Mouse (Mus musculus): ENCODE data around the gene Stxbp1. TPM values are rescaled to one million over a fixed set of nuclear protein-coding genes. Genes with fewer than 3 reads are reported as not detected.

The Stxbp1 gene
- polyA plus RNA-seq, 1 experiment from 2014 or later: 28.7 TPM

GRCm38 (mm10) chr2:32852156-32852555 is 5.1 kb upstream of the Stxbp1 start:
- no peaks in the 10 kb centered on the region for H3K36me3 ChIP-seq (ENCODE audit: control insufficient read depth, insufficient read depth, low read length)
- 3% methylated on average over 20 of the region's 20 CpGs for WGBS
- no peak overlapping the region for H3K27ac ChIP-seq (replicated peaks in 1 of 2; ENCODE audit: control insufficient read depth in 1 of 2, insufficient read depth in 1 of 2, low read depth in 2 of 2, low read length in 2 of 2)
- H3K4me2 ChIP-seq (ENCODE audit: low read length): no peak overlapping the region
- H3K9ac ChIP-seq (ENCODE audit: low read length): no peak overlapping the region
- no peak overlapping the region for H3K4me3 ChIP-seq (ENCODE audit: control insufficient read depth in 1 of 2, insufficient read depth in 1 of 2, low read depth in 1 of 2, low read length in 2 of 2)
- no peak for ATAC-seq (ENCODE audit: insufficient number of reproducible peaks, insufficient read depth, low FRiP score, low read depth)
- H3K9me3 ChIP-seq (ENCODE audit: control insufficient read depth, low read length): no peaks in the 10 kb centered on the region
- H3K4me1 ChIP-seq (ENCODE audit: control insufficient read depth in 2 of 2, insufficient read depth in 2 of 2, low read length in 2 of 2): peaks cover 0 to 6% of the 10 kb centered on the region in 2 experiments; a peak in 1 of 4 replicates
- H3K27me3 ChIP-seq (ENCODE audit: control insufficient read depth, insufficient read depth, low read length): peaks cover 7% of the 10 kb centered on the region

DNA sequence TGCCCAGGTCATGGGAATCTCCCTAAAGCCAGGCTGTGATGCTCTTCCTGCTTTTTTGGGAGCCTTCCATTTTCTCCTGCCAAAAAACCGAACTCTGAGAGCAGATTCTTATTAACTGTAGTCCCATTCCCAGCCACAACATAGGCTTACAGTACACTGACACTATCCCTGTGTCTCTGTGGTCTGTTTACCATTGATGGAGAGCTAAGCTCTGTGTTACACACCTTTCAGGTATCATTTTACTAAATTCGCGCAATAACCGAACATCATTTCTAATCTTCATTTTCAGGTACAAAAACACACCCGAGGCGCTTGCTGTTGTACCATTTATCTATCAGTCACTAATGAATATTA is 400 bp upstream of the Stxbp1 start:
- Histone ChIP-seq H3K4me3 (ENCODE audit: control insufficient read depth in 1 of 2, insufficient read depth in 1 of 2, low read depth in 1 of 2, low read length in 2 of 2) (peak overlapping the region in 1 of 2 experiments; percentile 55; a peak in 1 of 4 replicates), H3K9ac (ENCODE audit: low read length) (no peak overlapping the region), H3K4me2 (ENCODE audit: low read length) (peak overlapping the region; percentile 64), H3K9me3 (ENCODE audit: control insufficient read depth, low read length) (no peaks in the 10 kb centered on the region), H3K36me3 (ENCODE audit: control insufficient read depth, insufficient read depth, low read length) (no peaks in the 10 kb centered on the region), H3K4me1 (ENCODE audit: control insufficient read depth in 2 of 2, insufficient read depth in 2 of 2, low read length in 2 of 2) (peaks cover 4 to 24% of the 10 kb centered on the region in 2 experiments; a peak in 3 of 4 replicates), H3K27me3 (ENCODE audit: control insufficient read depth, insufficient read depth, low read length) (peaks cover 7% of the 10 kb centered on the region), H3K27ac (replicated peaks in 1 of 2; ENCODE audit: control insufficient read depth in 1 of 2, insufficient read depth in 1 of 2, low read depth in 2 of 2, low read length in 2 of 2) (no peak overlapping the region)
- no peak for ATAC-seq (ENCODE audit: insufficient number of reproducible peaks, insufficient read depth, low FRiP score, low read depth)
- WGBS: 34% methylated on average over 6 of the region's 6 CpGs

- peak; percentile 59 for ATAC-seq (ENCODE audit: insufficient number of reproducible peaks, insufficient read depth, low FRiP score, low read depth)
- WGBS: under 1% methylated on average over 33 of the region's 33 CpGs
Observed at GRCm38 (mm10) chr2:32846101-32846804, 792 bp downstream of the Stxbp1 start.

GRCm38 (mm10) chr2:32845572-32846100 is 1.4 kb downstream of the Stxbp1 start:
- Histone ChIP-seq H3K27me3 (ENCODE audit: control insufficient read depth, insufficient read depth, low read length) (no peaks in the 10 kb centered on the region), H3K27ac (replicated peaks in 1 of 2; ENCODE audit: control insufficient read depth in 1 of 2, insufficient read depth in 1 of 2, low read depth in 2 of 2, low read length in 2 of 2) (peak overlapping the region; percentile 77 to 83; a peak in 3 of 4 replicates), H3K4me2 (ENCODE audit: low read length) (peak overlapping the region; percentile 64), H3K4me1 (ENCODE audit: control insufficient read depth in 2 of 2, insufficient read depth in 2 of 2, low read length in 2 of 2) (peaks cover 4 to 20% of the 10 kb centered on the region in 2 experiments; a peak in 3 of 4 replicates), H3K9ac (ENCODE audit: low read length) (peak overlapping the region; percentile 74), H3K36me3 (ENCODE audit: control insufficient read depth, insufficient read depth, low read length) (0 out of 2 replicates have a peak, but pooled peaks cover 4% of the 10 kb centered on the region), H3K9me3 (ENCODE audit: control insufficient read depth, low read length) (no peaks in the 10 kb centered on the region), H3K4me3 (ENCODE audit: control insufficient read depth in 1 of 2, insufficient read depth in 1 of 2, low read depth in 1 of 2, low read length in 2 of 2) (peak overlapping the region; percentile 55 to 98)
- 6% methylated on average over 12 of the region's 12 CpGs for WGBS
- no peak for ATAC-seq (ENCODE audit: insufficient number of reproducible peaks, insufficient read depth, low FRiP score, low read depth)

More at GRCm38 (mm10) chr2:32846101-32846804, 792 bp downstream of the Stxbp1 start:
- H3K27ac ChIP-seq (replicated peaks in 1 of 2; ENCODE audit: control insufficient read depth in 1 of 2, insufficient read depth in 1 of 2, low read depth in 2 of 2, low read length in 2 of 2): peak overlapping the region; percentile 77 to 83
- H3K9me3 ChIP-seq (ENCODE audit: control insufficient read depth, low read length): no peaks in the 10 kb centered on the region
- peak overlapping the region; percentile 74 for H3K9ac ChIP-seq (ENCODE audit: low read length)
- H3K4me2 ChIP-seq (ENCODE audit: low read length): peak overlapping the region; percentile 64
- peak overlapping the region; percentile 55 to 98 for H3K4me3 ChIP-seq (ENCODE audit: control insufficient read depth in 1 of 2, insufficient read depth in 1 of 2, low read depth in 1 of 2, low read length in 2 of 2)
- H3K36me3 ChIP-seq (ENCODE audit: control insufficient read depth, insufficient read depth, low read length): 0 out of 2 replicates have a peak, but pooled peaks cover 4% of the 10 kb centered on the region
- no peaks in the 10 kb centered on the region for H3K27me3 ChIP-seq (ENCODE audit: control insufficient read depth, insufficient read depth, low read length)
- H3K4me1 ChIP-seq (ENCODE audit: control insufficient read depth in 2 of 2, insufficient read depth in 2 of 2, low read length in 2 of 2): peaks cover 4 to 20% of the 10 kb centered on the region in 2 experiments; a peak in 3 of 4 replicates

DNA sequence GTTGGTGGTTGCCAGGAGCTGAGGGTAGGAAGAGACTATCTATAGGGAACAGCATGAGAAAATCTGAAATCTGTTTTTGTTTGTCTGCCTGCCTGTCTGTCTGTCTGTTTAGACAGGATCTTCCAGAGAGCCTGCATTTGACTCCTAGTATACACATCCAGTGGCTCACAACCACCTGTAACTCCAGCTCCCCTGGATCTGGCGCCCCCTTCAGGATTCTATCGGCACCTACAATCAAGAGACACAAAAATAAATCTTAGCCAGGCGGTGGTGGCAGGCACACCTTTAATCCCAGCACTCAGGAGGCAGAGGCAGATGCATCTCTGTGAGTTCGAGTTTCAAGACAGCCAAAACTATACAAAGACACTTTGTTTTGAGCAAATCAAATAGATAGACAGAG is 4.5 kb downstream of the Stxbp1 start:
- Histone ChIP-seq H3K27me3 (ENCODE audit: control insufficient read depth, insufficient read depth, low read length) (no peaks in the 10 kb centered on the region), H3K9ac (ENCODE audit: low read length) (no peak overlapping the region), H3K4me1 (ENCODE audit: control insufficient read depth in 2 of 2, insufficient read depth in 2 of 2, low read length in 2 of 2) (peaks cover 25 to 46% of the 10 kb centered on the region in 2 experiments), H3K9me3 (ENCODE audit: control insufficient read depth, low read length) (no peaks in the 10 kb centered on the region), H3K36me3 (ENCODE audit: control insufficient read depth, insufficient read depth, low read length) (0 out of 2 replicates have a peak, but pooled peaks cover 4% of the 10 kb centered on the region), H3K27ac (replicated peaks in 1 of 2; ENCODE audit: control insufficient read depth in 1 of 2, insufficient read depth in 1 of 2, low read depth in 2 of 2, low read length in 2 of 2) (no peak overlapping the region), H3K4me3 (ENCODE audit: control insufficient read depth in 1 of 2, insufficient read depth in 1 of 2, low read depth in 1 of 2, low read length in 2 of 2) (no peak overlapping the region), H3K4me2 (ENCODE audit: low read length) (no peak overlapping the region)
- ATAC-seq (ENCODE audit: insufficient number of reproducible peaks, insufficient read depth, low FRiP score, low read depth): no peak
- 48% methylated on average over 4 of the region's 4 CpGs for WGBS

- H3K4me2 ChIP-seq (ENCODE audit: low read length): no peak overlapping the region
- H3K4me3 ChIP-seq (ENCODE audit: control insufficient read depth in 1 of 2, insufficient read depth in 1 of 2, low read depth in 1 of 2, low read length in 2 of 2): no peak overlapping the region
- H3K9me3 ChIP-seq (ENCODE audit: control insufficient read depth, low read length): no peaks in the 10 kb centered on the region
- H3K9ac ChIP-seq (ENCODE audit: low read length): no peak overlapping the region
- H3K4me1 ChIP-seq (ENCODE audit: control insufficient read depth in 2 of 2, insufficient read depth in 2 of 2, low read length in 2 of 2): peaks cover 28 to 50% of the 10 kb centered on the region in 2 experiments
- H3K27me3 ChIP-seq (ENCODE audit: control insufficient read depth, insufficient read depth, low read length): no peaks in the 10 kb centered on the region
- ATAC-seq (ENCODE audit: insufficient number of reproducible peaks, insufficient read depth, low FRiP score, low read depth): no peak
- peak overlapping the region in 1 of 2 experiments; percentile 50; a peak in 1 of 4 replicates for H3K27ac ChIP-seq (replicated peaks in 1 of 2; ENCODE audit: control insufficient read depth in 1 of 2, insufficient read depth in 1 of 2, low read depth in 2 of 2, low read length in 2 of 2)
- H3K36me3 ChIP-seq (ENCODE audit: control insufficient read depth, insufficient read depth, low read length): 0 out of 2 replicates have a peak, but pooled peaks cover 4% of the 10 kb centered on the region
- 56% methylated on average over 5 of the region's 5 CpGs for WGBS
Observed at GRCm38 (mm10) chr2:32841099-32841498, 5.9 kb downstream of the Stxbp1 start.

DNA sequence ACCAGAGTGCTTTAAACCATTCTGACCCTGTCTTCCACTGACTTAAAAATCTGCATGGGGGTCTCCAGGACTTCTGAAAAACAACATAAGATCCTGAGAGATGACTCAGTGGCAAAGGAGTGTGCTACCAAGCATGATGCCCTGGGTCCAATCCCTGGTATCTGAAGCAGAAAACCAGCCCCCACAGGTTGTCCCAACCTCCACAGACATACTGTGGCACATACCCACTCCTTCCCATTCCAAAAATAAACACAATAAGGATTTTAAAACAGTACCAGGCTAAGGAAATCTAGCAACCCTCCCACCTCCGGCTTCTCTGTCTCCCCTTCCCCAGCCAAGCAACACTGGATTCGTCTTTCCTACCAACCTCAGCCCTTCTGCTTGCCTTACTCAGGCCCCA is 7.8 kb downstream of the Stxbp1 start:
- H3K4me3 ChIP-seq (ENCODE audit: control insufficient read depth in 1 of 2, insufficient read depth in 1 of 2, low read depth in 1 of 2, low read length in 2 of 2): no peak overlapping the region
- 0 out of 2 replicates have a peak overlapping the region, but pooled peaks have one; percentile 54 for H3K9ac ChIP-seq (ENCODE audit: low read length)
- H3K36me3 ChIP-seq (ENCODE audit: control insufficient read depth, insufficient read depth, low read length): 0 out of 2 replicates have a peak, but pooled peaks cover 4% of the 10 kb centered on the region
- H3K9me3 ChIP-seq (ENCODE audit: control insufficient read depth, low read length): no peaks in the 10 kb centered on the region
- no peak for ATAC-seq (ENCODE audit: insufficient number of reproducible peaks, insufficient read depth, low FRiP score, low read depth)
- H3K27ac ChIP-seq (replicated peaks in 1 of 2; ENCODE audit: control insufficient read depth in 1 of 2, insufficient read depth in 1 of 2, low read depth in 2 of 2, low read length in 2 of 2): peak overlapping the region in 1 of 2 experiments; percentile 77; a peak in 2 of 4 replicates
- peaks cover 31 to 51% of the 10 kb centered on the region in 2 experiments for H3K4me1 ChIP-seq (ENCODE audit: control insufficient read depth in 2 of 2, insufficient read depth in 2 of 2, low read length in 2 of 2)
- no peaks in the 10 kb centered on the region for H3K27me3 ChIP-seq (ENCODE audit: control insufficient read depth, insufficient read depth, low read length)
- WGBS: 33% methylated on average over 2 of the region's 2 CpGs
- no peak overlapping the region for H3K4me2 ChIP-seq (ENCODE audit: low read length)

All from heart, embryonic 14.5 days (tissue).